Mouse (Mus musculus): ENCODE measurements around the gene Mzf1. TPM values are rescaled to one million over a fixed set of nuclear protein-coding genes. Genes with fewer than 3 reads are reported as not detected.
"Not testable (repeated sequence)": the region's sequence is repeated elsewhere in the genome, so short reads cannot be mapped to it uniquely, and the experiment has no call there.

Mzf1 gene
- polyA plus RNA-seq (2015; fragmentation: Nextera tagmentation; extraction: Ambion mirVana): 9.0 and 9.3 TPM in 2 replicates

- peak within 1 kb of the TSS; percentile 69 for H3K4me3 ChIP-seq
- H3K27ac ChIP-seq (replicated peaks): peak within 1 kb of the TSS; percentile 96
- H3K9ac ChIP-seq: peak within 1 kb of the TSS; percentile 54
- H3K9me3 ChIP-seq: no peaks in the 10 kb centered on the region
- ATAC-seq (ENCODE audit: low FRiP score, low read depth): peak; percentile 96
- WGBS: 0% methylated on average over 41 of the region's 41 CpGs
- peaks cover 7% of the 10 kb centered on the region; the same call in 1 of the 2 replicates for H3K4me1 ChIP-seq (replicated peaks)
- no peaks in the 10 kb centered on the region for H3K27me3 ChIP-seq
- H3K36me3 ChIP-seq: no peaks in the 10 kb centered on the region
- peak within 1 kb of the TSS; percentile 54 for H3K4me2 ChIP-seq
Observed at GRCm38 (mm10) chr7:13054287-13055010, at the start of gene Mzf1. Gene Mzf1, minus strand, starts transcription at chr7:13054764.

- H3K4me1 ChIP-seq (replicated peaks): no peaks in the 10 kb centered on the region
Observed at GRCm38 (mm10) chr7:13095073-13095472, 40.5 kb upstream of the Mzf1 start, which contains the start of gene Vmn1r85. Gene Vmn1r85, minus strand, starts transcription at chr7:13095173.

GRCm38 (mm10) chr7:13072293-13072692, 17.7 kb upstream of the Mzf1 start:
- Histone ChIP-seq H3K9me3 (no peaks in the 10 kb centered on the region), H3K4me3 (no peak overlapping the region), H3K36me3 (no peaks in the 10 kb centered on the region), H3K27ac (replicated peaks) (no peak overlapping the region), H3K4me1 (replicated peaks) (no peaks in the 10 kb centered on the region), H3K4me2 (no peak overlapping the region), H3K9ac (no peak overlapping the region), H3K27me3 (no peaks in the 10 kb centered on the region)
- 69% methylated on average over 5 of the region's 5 CpGs for WGBS
- ATAC-seq (ENCODE audit: low FRiP score, low read depth): no peak

More at GRCm38 (mm10) chr7:13095073-13095472, 40.5 kb upstream of the Mzf1 start, which contains the start of gene Vmn1r85:
- Histone ChIP-seq H3K9me3 (no peaks in the 10 kb centered on the region), H3K27ac (replicated peaks) (no peak within 1 kb of the TSS), H3K36me3 (no peaks in the 10 kb centered on the region), H3K4me3 (no peak within 1 kb of the TSS), H3K9ac (no peak within 1 kb of the TSS), H3K27me3 (no peaks in the 10 kb centered on the region), H3K4me2 (no peak within 1 kb of the TSS)
- no peak for ATAC-seq (ENCODE audit: low FRiP score, low read depth)
- 61% methylated on average over 3 of the region's 3 CpGs for WGBS

GRCm38 (mm10) chr7:13063399-13063798, 8.8 kb upstream of the Mzf1 start:
- not testable (repeated sequence) for H3K36me3 ChIP-seq; H3K9ac ChIP-seq; H3K27ac ChIP-seq (replicated peaks); H3K9me3 ChIP-seq; H3K4me1 ChIP-seq (replicated peaks); H3K4me2 ChIP-seq; H3K27me3 ChIP-seq; ATAC-seq (ENCODE audit: low FRiP score, low read depth); H3K4me3 ChIP-seq
- WGBS: 61% methylated on average over 2 of the region's 2 CpGs

- Histone ChIP-seq H3K27ac (replicated peaks) (no peak overlapping the region), H3K36me3 (no peaks in the 10 kb centered on the region), H3K9me3 (no peaks in the 10 kb centered on the region), H3K4me2 (no peak overlapping the region), H3K4me3 (no peak overlapping the region), H3K27me3 (no peaks in the 10 kb centered on the region), H3K4me1 (replicated peaks) (no peaks in the 10 kb centered on the region; the same call in 1 of the 2 replicates), H3K9ac (no peak overlapping the region)
- no peak for ATAC-seq (ENCODE audit: low FRiP score, low read depth)
- 88% methylated on average over 9 of the region's 9 CpGs for WGBS
Observed at GRCm38 (mm10) chr7:13059536-13059935, 5.0 kb upstream of the Mzf1 start.

GRCm38 (mm10) chr7:13056913-13057700, 2.5 kb upstream of the Mzf1 start:
- H3K9ac ChIP-seq: no peak overlapping the region
- 59% methylated on average over 8 of the region's 8 CpGs for WGBS
- H3K27me3 ChIP-seq: no peaks in the 10 kb centered on the region
- no peak overlapping the region for H3K27ac ChIP-seq (replicated peaks)
- H3K9me3 ChIP-seq: no peaks in the 10 kb centered on the region
- peaks cover 7% of the 10 kb centered on the region; the same call in 1 of the 2 replicates for H3K4me1 ChIP-seq (replicated peaks)
- no peaks in the 10 kb centered on the region for H3K36me3 ChIP-seq
- no peak overlapping the region for H3K4me3 ChIP-seq
- H3K4me2 ChIP-seq: no peak overlapping the region
- ATAC-seq (ENCODE audit: low FRiP score, low read depth): no peak

GRCm38 (mm10) chr7:13053961-13054286, 640 bp downstream of the Mzf1 start:
- 3% methylated on average over 15 of the region's 15 CpGs for WGBS
- no peaks in the 10 kb centered on the region for H3K36me3 ChIP-seq
- peak overlapping the region; percentile 54 for H3K4me2 ChIP-seq
- H3K9me3 ChIP-seq: no peaks in the 10 kb centered on the region
- H3K27me3 ChIP-seq: no peaks in the 10 kb centered on the region
- peak overlapping the region; percentile 69 for H3K4me3 ChIP-seq
- peak overlapping the region; percentile 96 for H3K27ac ChIP-seq (replicated peaks)
- peak overlapping the region; percentile 54 for H3K9ac ChIP-seq
- peaks cover 7% of the 10 kb centered on the region; the same call in 1 of the 2 replicates for H3K4me1 ChIP-seq (replicated peaks)
- no peak for ATAC-seq (ENCODE audit: low FRiP score, low read depth)

GRCm38 (mm10) chr7:13053501-13053900, 1.1 kb downstream of the Mzf1 start:
- 93% methylated on average over 2 of the region's 2 CpGs for WGBS
- no peaks in the 10 kb centered on the region for H3K9me3 ChIP-seq
- peak overlapping the region; percentile 54 for H3K4me2 ChIP-seq
- H3K27me3 ChIP-seq: no peaks in the 10 kb centered on the region
- H3K4me1 ChIP-seq (replicated peaks): peaks cover 7% of the 10 kb centered on the region; the same call in 1 of the 2 replicates
- H3K27ac ChIP-seq (replicated peaks): 0 out of 2 replicates have a peak overlapping the region, but pooled peaks have one; percentile 96
- peak overlapping the region; percentile 54; the same call in 1 of the 2 replicates for H3K9ac ChIP-seq
- peak overlapping the region; percentile 69 for H3K4me3 ChIP-seq
- no peak for ATAC-seq (ENCODE audit: low FRiP score, low read depth)
- H3K36me3 ChIP-seq: no peaks in the 10 kb centered on the region

- Histone ChIP-seq H3K36me3 (no peaks in the 10 kb centered on the region), H3K27ac (replicated peaks) (no peak overlapping the region), H3K4me1 (replicated peaks) (peaks cover 7% of the 10 kb centered on the region; the same call in 1 of the 2 replicates), H3K27me3 (no peaks in the 10 kb centered on the region), H3K9me3 (no peaks in the 10 kb centered on the region), H3K4me2 (no peak overlapping the region), H3K4me3 (no peak overlapping the region), H3K9ac (no peak overlapping the region)
- whole genome bisulfite sequencing: 91% methylated on average over 13 of the region's 13 CpGs
- no peak for ATAC-seq (ENCODE audit: low FRiP score, low read depth)
Observed at GRCm38 (mm10) chr7:13053001-13053400, 1.6 kb downstream of the Mzf1 start.

- 2% methylated on average over 2 of the region's 2 CpGs for WGBS
- H3K27me3 ChIP-seq: peaks cover 34% of the 10 kb centered on the region
- no peak for ATAC-seq (ENCODE audit: low FRiP score, low read depth)
Observed at GRCm38 (mm10) chr7:13046084-13046483, 8.5 kb downstream of the Mzf1 start.

GRCm38 (mm10) chr7:13044254-13044625, 10.3 kb downstream of the Mzf1 start:
- Histone ChIP-seq H3K4me2 (peak overlapping the region; percentile 92), H3K9me3 (no peaks in the 10 kb centered on the region), H3K9ac (peak overlapping the region; percentile 65), H3K36me3 (no peaks in the 10 kb centered on the region), H3K4me1 (replicated peaks) (peaks cover 22% of the 10 kb centered on the region), H3K4me3 (peak overlapping the region; percentile 52), H3K27me3 (peaks cover 37% of the 10 kb centered on the region), H3K27ac (replicated peaks) (peak overlapping the region; percentile 71)
- 3% methylated on average over 23 of the region's 23 CpGs for WGBS
- peak; percentile 32; the same call in 1 of the 2 replicates for ATAC-seq (ENCODE audit: low FRiP score, low read depth)

More at GRCm38 (mm10) chr7:13046084-13046483, 8.5 kb downstream of the Mzf1 start:
- Histone ChIP-seq H3K36me3 (no peaks in the 10 kb centered on the region), H3K27ac (replicated peaks) (no peak overlapping the region), H3K4me2 (no peak overlapping the region), H3K4me1 (replicated peaks) (peaks cover 20% of the 10 kb centered on the region), H3K9ac (no peak overlapping the region), H3K4me3 (no peak overlapping the region), H3K9me3 (no peaks in the 10 kb centered on the region)
